Mouse (Mus musculus) adrenal gland, postnatal 14 days (tissue): ENCODE measurements at regions not wholly inside any gene's neighbourhood (a gene's known extent, or its start where the extent isn't known, plus 50 kb on each side); places are given as distances from the start of the nearest gene placed in this dataset.

Source experiments
- DNase-seq: peaks from one replicate; pipeline ENCODE4 v3.0.0; 2021; ENCODE audit warnings: mixed read lengths

- no peak for DNase-seq
Observed at GRCm38 (mm10) chr5:133096340-133096739, 553.2 kb upstream of the Auts2 start.

GRCm38 (mm10) chr5:133084859-133085258, 541.7 kb upstream of the Auts2 start:
- DNase-seq = no peak

- no peak for DNase-seq
Observed at GRCm38 (mm10) chr5:133080751-133081150, 537.6 kb upstream of the Auts2 start.

GRCm38 (mm10) chr5:133078916-133079315, 535.8 kb upstream of the Auts2 start:
- DNase-seq = no peak

GRCm38 (mm10) chr5:133078390-133078789, 535.2 kb upstream of the Auts2 start:
- no peak for DNase-seq

GRCm38 (mm10) chr5:133073317-133073716, 530.2 kb upstream of the Auts2 start:
- no peak for DNase-seq

GRCm38 (mm10) chr5:133070141-133070540, 527.0 kb upstream of the Auts2 start:
- DNase-seq = no peak

GRCm38 (mm10) chr5:133062481-133062880, 519.3 kb upstream of the Auts2 start:
- DNase-seq = no peak

- DNase-seq = no peak
Observed at GRCm38 (mm10) chr5:133047456-133047855, 504.3 kb upstream of the Auts2 start.

- DNase-seq = no peak
Observed at GRCm38 (mm10) chr5:133045637-133046036, 502.5 kb upstream of the Auts2 start.

GRCm38 (mm10) chr5:133027590-133027989, 484.4 kb upstream of the Auts2 start:
- DNase-seq = no peak

- DNase-seq = peak; percentile 54
Observed at GRCm38 (mm10) chr5:133025121-133025520, 482.0 kb upstream of the Auts2 start.

- DNase-seq = no peak
Observed at GRCm38 (mm10) chr5:133020821-133021220, 477.7 kb upstream of the Auts2 start.

GRCm38 (mm10) chr5:133020116-133020515, 477.0 kb upstream of the Auts2 start:
- DNase-seq = no peak

GRCm38 (mm10) chr5:133010624-133011575, 467.8 kb upstream of the Auts2 start:
- DNase-seq = peak; percentile 12

- no peak for DNase-seq
Observed at GRCm38 (mm10) chr5:132982866-132983265, 439.7 kb upstream of the Auts2 start.

GRCm38 (mm10) chr5:132979013-132979412, 435.9 kb upstream of the Auts2 start:
- DNase-seq = no peak

- no peak for DNase-seq
Observed at GRCm38 (mm10) chr5:132975303-132975932, 432.3 kb upstream of the Auts2 start.

GRCm38 (mm10) chr5:132974876-132975275, 431.7 kb upstream of the Auts2 start:
- DNase-seq = no peak

- no peak for DNase-seq
Observed at GRCm38 (mm10) chr5:132971046-132971445, 427.9 kb upstream of the Auts2 start.

GRCm38 (mm10) chr5:132969376-132969775, 426.2 kb upstream of the Auts2 start:
- no peak for DNase-seq

- DNase-seq = no peak
Observed at GRCm38 (mm10) chr5:132959901-132960300, 416.8 kb upstream of the Auts2 start.

GRCm38 (mm10) chr5:132956184-132956583, 413.0 kb upstream of the Auts2 start:
- DNase-seq = no peak

- DNase-seq = no peak
Observed at GRCm38 (mm10) chr5:132955051-132955450, 411.9 kb upstream of the Auts2 start.
